8 mouse cellular contexts compared by ENCODE assay signal in the genomic region with DNA sequence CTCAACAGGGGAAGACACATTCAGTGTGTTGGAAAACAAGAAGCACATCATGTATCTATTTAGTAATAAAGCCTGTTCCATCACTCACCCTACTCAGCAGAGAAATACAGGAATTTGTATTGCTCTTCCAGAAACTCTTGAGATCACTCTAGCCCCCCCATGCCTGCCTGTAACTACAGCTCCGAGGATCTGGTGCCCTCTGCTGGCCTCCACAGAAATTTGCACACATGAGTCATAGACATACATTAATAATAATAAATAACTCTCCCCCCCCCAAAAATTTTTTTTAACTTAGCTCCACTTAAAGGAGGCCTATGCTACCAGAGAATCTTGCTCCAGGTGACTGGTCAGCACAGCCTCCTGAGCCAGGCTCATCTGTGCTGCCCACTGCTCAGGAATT. TPM values are rescaled to one million over a fixed set of nuclear protein-coding genes. Genes with fewer than 3 reads are reported as not detected.
DNase-seq lines count a peak whose midpoint lies in the region; ATAC-seq lines count a peak whose summit lies in the region.

No protein-coding gene starts in this region.

- DNase-seq in heart, postnatal 4 days: peak; percentile 50
- no peak for DNase-seq in heart, adult 11 months
- peak; percentile 24 to 32 for DNase-seq in right cerebral cortex, adult 2 months (ENCODE audit: low spot score in 2 of 2)
- no peak for DNase-seq in right cerebral cortex, postnatal 25 days
- peak; percentile 48 for DNase-seq in adrenal gland, postnatal 25 days
- peak; percentile 44 to 53 for DNase-seq in right cerebral cortex, postnatal 10 days (ENCODE audit: low spot score in 2 of 2)
- no peak for DNase-seq in urinary bladder, adult 2 months (ENCODE audit: low spot score)

- ATAC-seq in inflammation-experienced regulatory T-cells, adult 6 months: peak; percentile 54

RNA-seq across cellular contexts. Expression of a gene that starts 16.2 kb away (rescaled TPM):
- total RNA-seq in heart, postnatal 4 days (2021): 10 to 100 TPM; 17.2 to 18.3 TPM
- 6.3 and 15.1 TPM in 2 replicates for total RNA-seq in adrenal gland, postnatal 25 days (2021)
- under 1 TPM; 0.65 to 0.81 (median 0.67) TPM for polyA plus RNA-seq in inflammation-experienced regulatory T-cells, adult 6 months (2017; shearing (Covaris generic))
- 4.5 and 5.0 TPM in 2 replicates for polyA plus RNA-seq in urinary bladder, adult 2 months (2012; rRNA removed)

RNA-seq across cellular contexts. Expression of a gene that starts 16.6 kb away (rescaled TPM):
- 10 to 100 TPM; 30.1 to 32.9 TPM for total RNA-seq in heart, postnatal 4 days (2021)
- total RNA-seq in adrenal gland, postnatal 25 days (2021): 29.0 and 30.4 TPM in 2 replicates
- polyA plus RNA-seq in inflammation-experienced regulatory T-cells, adult 6 months (2017; shearing (Covaris generic)): 1 to 10 TPM; 3.1 to 6.4 (median 4.8) TPM
- 11.0 and 13.2 TPM in 2 replicates for polyA plus RNA-seq in urinary bladder, adult 2 months (2012; rRNA removed)

Comparison
In these comparisons a context has a peak if more than half of its experiments do, and no peak if none do; other contexts are left out.
1. DNase-seq: peak in heart, postnatal 4 days (single experiment), right cerebral cortex, adult 2 months (2 of 2), adrenal gland, postnatal 25 days (single experiment) and right cerebral cortex, postnatal 10 days (2 of 2); none in heart, adult 11 months (single experiment), right cerebral cortex, postnatal 25 days (single experiment) and urinary bladder, adult 2 months (single experiment).